Mouse (Mus musculus) spleen, postnatal 10 days (tissue): ENCODE data around the gene Hist1h4m.
"Not testable (repeated sequence)": the region's sequence is repeated elsewhere in the genome, so short reads cannot be mapped to it uniquely, and the experiment has no call there.

ENCODE experiments used
- DNase-seq, 2 experiments: peaks; one replicate each; pipeline ENCODE4 v3.0.0; 2021 to 2022; ENCODE audit warnings: low spot score in 2 of 2

The Hist1h4m gene

GRCm38 (mm10) chr13:21811539-21811938 lies at the start of gene Hist1h4m:
Hist1h4m (plus strand) TSS chr13:21811746.
- DNase-seq, result peak; percentile 54 to 58

- DNase-seq, result peak; percentile 80 to 81
Measured at GRCm38 (mm10) chr13:21778814-21779766, 32.5 kb upstream of the Hist1h4m start.

GRCm38 (mm10) chr13:21779767-21780731 lies 31.5 kb upstream of the Hist1h4m start, which contains the start of gene Hist1h1b:
Hist1h1b (minus strand) TSS chr13:21780625.
- peak; percentile 88 to 91 for DNase-seq

- DNase-seq, result peak; percentile 39 to 54
Measured at GRCm38 (mm10) chr13:21781021-21781555, 30.5 kb upstream of the Hist1h4m start.

- peak; percentile 12 to 15 for DNase-seq
Measured at GRCm38 (mm10) chr13:21781639-21782038, 29.9 kb upstream of the Hist1h4m start.

GRCm38 (mm10) chr13:21782361-21783254 lies 28.9 kb upstream of the Hist1h4m start:
- peak; percentile 54 to 74 for DNase-seq

- DNase-seq, result peak; percentile 68 to 71
Measured at GRCm38 (mm10) chr13:21783255-21783617, 28.3 kb upstream of the Hist1h4m start, which contains the start of gene Hist1h3i. Hist1h3i (minus strand) TSS chr13:21783370.

- DNase-seq, result peak; percentile 62 to 69
Measured at GRCm38 (mm10) chr13:21783734-21784161, 27.8 kb upstream of the Hist1h4m start.

GRCm38 (mm10) chr13:21784311-21784710 lies 27.2 kb upstream of the Hist1h4m start:
- peak in 1 of 2 experiments; percentile 30 for DNase-seq

- DNase-seq, result peak in 1 of 2 experiments; percentile 41
Measured at GRCm38 (mm10) chr13:21786189-21786898, 25.2 kb upstream of the Hist1h4m start.

GRCm38 (mm10) chr13:21786899-21787629 lies 24.5 kb upstream of the Hist1h4m start, which contains the start of the genes Hist1h2an and Hist1h2bp:
Hist1h2an (minus strand) TSS chr13:21787218.
Hist1h2bp (plus strand) TSS chr13:21787461.
- DNase-seq, result peak; percentile 84 to 88

- DNase-seq, result peak; percentile 26 to 32
Measured at GRCm38 (mm10) chr13:21787760-21788593, 23.6 kb upstream of the Hist1h4m start.

GRCm38 (mm10) chr13:21789925-21790324 lies 21.6 kb upstream of the Hist1h4m start:
- peak in 1 of 2 experiments; percentile 3 for DNase-seq

- DNase-seq, result peak in 1 of 2 experiments; percentile 12
Measured at GRCm38 (mm10) chr13:21790601-21791283, 20.8 kb upstream of the Hist1h4m start.

- no peak for DNase-seq
Measured at GRCm38 (mm10) chr13:21795584-21795983, 16.0 kb upstream of the Hist1h4m start.

GRCm38 (mm10) chr13:21797163-21797562 lies 14.4 kb upstream of the Hist1h4m start:
- not testable (repeated sequence) for DNase-seq

GRCm38 (mm10) chr13:21803058-21803457 lies 8.5 kb upstream of the Hist1h4m start:
- not testable (repeated sequence) for DNase-seq
